Mouse (Mus musculus): Measurements from ENCODE around the gene Slc38a5. TPM values are rescaled to one million over a fixed set of nuclear protein-coding genes. Genes with fewer than 3 reads are reported as not detected.
A peak's percentile ranks its signal among the peaks of the same experiment; 100 is the strongest.

Slc38a5 gene
- total RNA-seq (2022), result 1 to 10 TPM; 2.1 to 4.0 (median 3.6) TPM

GRCm38 (mm10) chrX:8271083-8271820 lies at the start of gene Slc38a5:
Slc38a5 (plus strand) TSS chrX:8271133.
- DNase-seq (ENCODE audit: low spot score in 2 of 2), result no peak

- DNase-seq (ENCODE audit: low spot score in 2 of 2), result peak; percentile 65 to 68
These were observed 48.6 kb upstream of the Slc38a5 start for GRCm38 (mm10) chrX:8222296-8222677.

GRCm38 (mm10) chrX:8222678-8223421 lies 48.1 kb upstream of the Slc38a5 start:
- peak in 1 of 2 experiments; percentile 16 for DNase-seq (ENCODE audit: low spot score in 2 of 2)

GRCm38 (mm10) chrX:8223473-8223872 lies 47.5 kb upstream of the Slc38a5 start:
- no peak for DNase-seq (ENCODE audit: low spot score in 2 of 2)

- DNase-seq (ENCODE audit: low spot score in 2 of 2), result no peak
These were observed 40.7 kb upstream of the Slc38a5 start for GRCm38 (mm10) chrX:8230272-8230671.

GRCm38 (mm10) chrX:8233602-8234001 lies 37.3 kb upstream of the Slc38a5 start:
- DNase-seq (ENCODE audit: low spot score in 2 of 2), result no peak

- no peak for DNase-seq (ENCODE audit: low spot score in 2 of 2)
These were observed 34.2 kb upstream of the Slc38a5 start for GRCm38 (mm10) chrX:8236704-8237103.

- no peak for DNase-seq (ENCODE audit: low spot score in 2 of 2)
These were observed 32.0 kb upstream of the Slc38a5 start for GRCm38 (mm10) chrX:8238804-8239395.

- DNase-seq (ENCODE audit: low spot score in 2 of 2), result no peak
These were observed 23.3 kb upstream of the Slc38a5 start for GRCm38 (mm10) chrX:8247680-8248079.

GRCm38 (mm10) chrX:8248542-8249120 lies 22.3 kb upstream of the Slc38a5 start:
- no peak for DNase-seq (ENCODE audit: low spot score in 2 of 2)

- no peak for DNase-seq (ENCODE audit: low spot score in 2 of 2)
These were observed 19.1 kb upstream of the Slc38a5 start for GRCm38 (mm10) chrX:8251789-8252333.

- DNase-seq (ENCODE audit: low spot score in 2 of 2), result peak; percentile 82 to 84
These were observed 18.3 kb upstream of the Slc38a5 start, which contains the start of gene Ftsj1 for GRCm38 (mm10) chrX:8252334-8253285. Ftsj1 (minus strand) TSS chrX:8252406.

- DNase-seq (ENCODE audit: low spot score in 2 of 2), result no peak
These were observed 17.2 kb upstream of the Slc38a5 start for GRCm38 (mm10) chrX:8253711-8254110.

GRCm38 (mm10) chrX:8255807-8256206 lies 15.1 kb upstream of the Slc38a5 start:
- no peak for DNase-seq (ENCODE audit: low spot score in 2 of 2)

- no peak for DNase-seq (ENCODE audit: low spot score in 2 of 2)
These were observed 11.5 kb upstream of the Slc38a5 start for GRCm38 (mm10) chrX:8259478-8259877.

- DNase-seq (ENCODE audit: low spot score in 2 of 2), result no peak
These were observed 7.7 kb upstream of the Slc38a5 start for GRCm38 (mm10) chrX:8263156-8263804.

- no peak for DNase-seq (ENCODE audit: low spot score in 2 of 2)
These were observed 6.7 kb upstream of the Slc38a5 start for GRCm38 (mm10) chrX:8264222-8264621.

GRCm38 (mm10) chrX:8272000-8272399 lies 1.1 kb downstream of the Slc38a5 start:
- DNase-seq (ENCODE audit: low spot score in 2 of 2), result no peak

- DNase-seq (ENCODE audit: low spot score in 2 of 2), result no peak
These were observed 3.1 kb downstream of the Slc38a5 start for GRCm38 (mm10) chrX:8274056-8274455.

- DNase-seq (ENCODE audit: low spot score in 2 of 2), result no peak
These were observed 17.7 kb downstream of the Slc38a5 start for GRCm38 (mm10) chrX:8288621-8289020.

All from layer of hippocampus, adult 8-10 months (tissue).